Mouse (Mus musculus) embryo, embryonic 10 days (tissue): ENCODE data around the gene Glyr1.
A peak's percentile ranks its signal among the peaks of the same experiment; 100 is the strongest.

Source experiments
- DNase-seq: peaks from one replicate; pipeline ENCODE4 v3.0.0-alpha.2; 2015; ENCODE audit warnings: low spot score

The Glyr1 gene

DNA sequence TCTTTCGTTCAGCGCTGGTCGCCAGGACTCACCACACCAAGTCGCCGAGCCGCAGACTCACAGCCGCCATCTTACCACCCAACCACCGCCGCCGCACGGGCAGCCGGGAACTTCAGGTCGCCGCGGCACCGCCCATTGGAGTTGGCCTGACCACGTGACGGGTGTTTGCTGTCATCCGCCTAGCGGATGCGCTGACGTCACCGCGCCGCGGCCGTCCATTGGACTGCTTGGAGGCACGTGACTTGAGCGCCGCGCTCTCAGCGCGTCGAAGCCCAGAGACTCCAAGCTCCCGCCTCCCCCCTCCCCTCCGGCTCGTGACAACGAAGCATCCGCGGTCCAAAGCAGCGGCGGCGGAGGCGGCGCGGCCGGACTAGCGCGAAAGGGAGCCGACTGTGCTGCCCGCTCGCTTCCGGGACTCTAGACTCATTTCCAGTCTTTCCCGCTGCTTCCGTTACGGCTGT, at the start of gene Glyr1, which contains the start of gene Ubn1:
Gene Glyr1, minus strand, starts transcription at position 90 of the 461 bp plus-strand sequence.
Gene Ubn1, plus strand, starts transcription at position 284 of the 461 bp plus-strand sequence.
- DNase-seq, result peak; percentile 100

DNA sequence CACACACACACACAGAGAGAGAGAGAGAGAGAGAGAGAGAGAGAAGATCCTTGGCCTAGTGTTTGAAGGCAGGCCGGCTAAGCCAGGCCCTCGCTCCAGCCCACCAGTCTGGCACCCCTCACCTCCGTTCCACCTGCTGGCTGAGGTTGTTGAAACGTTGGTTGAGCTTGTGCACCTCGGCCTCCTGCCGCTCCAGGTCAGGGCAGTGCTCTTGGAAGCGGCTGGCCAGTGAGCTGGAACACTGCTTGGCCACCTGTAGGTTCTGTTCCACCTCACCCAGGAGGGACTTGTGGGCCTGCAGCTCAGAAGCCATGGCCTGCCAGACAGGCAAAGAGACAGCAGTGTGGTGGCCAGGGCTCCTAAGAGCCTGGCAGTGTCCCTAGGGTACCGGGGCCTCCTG, 46.8 kb upstream of the Glyr1 start:
- no peak for DNase-seq

DNA sequence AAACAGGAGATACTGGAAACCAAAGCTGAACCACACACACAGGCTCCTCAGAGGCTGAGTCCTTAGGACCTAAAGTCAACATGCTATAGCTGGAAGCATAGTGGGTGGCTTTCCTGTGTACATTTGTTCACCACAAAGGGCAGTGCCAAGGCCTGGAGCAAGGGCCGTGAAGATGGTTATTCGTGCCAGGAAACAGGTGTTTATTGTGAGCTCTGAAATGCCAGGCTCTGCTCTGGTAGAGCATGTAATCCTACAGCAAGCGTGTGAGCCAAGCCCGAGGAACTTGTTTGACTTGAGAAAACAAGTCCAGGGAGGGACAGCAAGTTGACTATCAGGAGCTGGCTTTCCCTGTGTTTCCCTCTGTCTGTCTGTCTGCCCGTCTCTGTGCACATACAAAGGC, 43.6 kb upstream of the Glyr1 start:
- DNase-seq, result no peak

DNA sequence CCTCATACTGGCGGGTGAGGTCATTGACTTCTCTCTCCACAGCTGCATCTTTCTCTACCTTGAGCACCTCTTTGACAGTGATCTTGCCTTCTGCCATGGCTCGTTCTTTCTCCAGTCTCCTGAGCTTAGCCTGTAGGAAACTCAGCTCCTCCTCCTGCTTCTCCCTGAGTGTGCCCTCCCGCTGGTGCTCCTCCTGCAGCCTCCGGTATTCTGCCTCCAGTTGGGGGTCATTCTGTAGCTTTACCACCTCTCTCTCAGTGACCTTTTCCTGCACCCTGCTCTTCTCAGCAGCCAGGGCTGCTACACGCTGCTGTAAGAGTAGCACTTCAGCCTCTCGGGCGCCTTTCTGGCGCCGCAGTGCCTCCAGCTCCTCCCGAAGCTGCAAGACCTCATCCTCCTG, 39.4 kb upstream of the Glyr1 start:
- DNase-seq, result no peak

DNA sequence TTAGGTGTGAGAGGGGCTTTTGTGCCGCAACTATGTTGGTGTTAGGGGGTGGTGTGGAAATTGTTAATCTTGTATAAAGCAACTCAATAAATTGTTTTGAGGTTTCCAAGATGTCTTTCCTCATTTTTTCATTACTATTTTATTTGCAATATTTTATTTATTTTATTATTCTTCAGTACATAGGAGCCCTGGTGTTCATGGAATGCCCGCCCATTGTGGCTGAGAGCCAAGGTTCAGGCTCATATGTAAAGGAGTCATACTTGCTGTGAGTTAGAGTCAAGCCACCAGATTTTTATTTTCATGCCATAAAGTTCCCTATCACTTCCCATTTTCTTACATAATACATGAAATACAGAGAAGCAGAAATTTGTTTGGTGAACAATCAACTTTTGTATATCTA, 36.5 kb upstream of the Glyr1 start:
- DNase-seq, result no peak

DNA sequence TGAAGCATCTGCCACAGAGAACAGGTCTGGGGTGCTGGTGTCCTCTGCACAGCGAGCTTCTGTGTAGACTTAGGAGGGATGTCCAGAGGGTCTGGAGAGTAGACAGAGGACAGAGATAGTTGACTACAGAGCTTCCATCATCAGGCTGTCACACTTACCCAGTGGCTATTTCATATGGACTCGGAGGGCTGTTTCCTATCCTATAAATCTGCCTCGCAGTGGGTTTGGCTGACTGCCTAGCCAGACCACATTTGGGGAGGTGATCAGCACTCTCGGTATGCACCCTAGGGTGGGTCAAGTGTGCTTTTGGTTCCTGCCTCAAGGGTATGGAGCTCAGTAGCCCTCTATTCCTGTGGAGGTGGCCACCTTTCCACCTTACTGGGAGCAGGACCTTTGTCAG, 35.5 kb upstream of the Glyr1 start:
- DNase-seq, result no peak

DNA sequence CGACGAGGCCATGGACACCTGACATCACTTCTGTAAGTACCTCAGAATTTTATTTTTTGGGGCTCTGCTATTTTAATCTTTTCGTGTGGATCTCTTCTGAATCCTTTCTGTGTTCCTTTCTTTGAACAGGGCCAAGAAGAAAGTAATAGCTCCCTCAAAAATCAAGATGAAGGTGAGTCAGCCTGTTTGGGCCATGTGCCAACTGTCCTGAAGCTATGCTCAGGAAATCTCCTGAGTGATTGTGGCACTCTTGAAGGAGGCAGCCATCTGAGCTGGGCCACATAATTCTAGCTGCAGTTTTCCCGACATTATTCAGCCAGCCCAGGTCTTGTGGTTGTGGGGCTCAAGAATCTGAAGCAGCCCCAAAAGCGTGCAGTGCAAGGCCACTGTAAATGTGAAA, 24.7 kb upstream of the Glyr1 start:
- DNase-seq, result no peak

DNA sequence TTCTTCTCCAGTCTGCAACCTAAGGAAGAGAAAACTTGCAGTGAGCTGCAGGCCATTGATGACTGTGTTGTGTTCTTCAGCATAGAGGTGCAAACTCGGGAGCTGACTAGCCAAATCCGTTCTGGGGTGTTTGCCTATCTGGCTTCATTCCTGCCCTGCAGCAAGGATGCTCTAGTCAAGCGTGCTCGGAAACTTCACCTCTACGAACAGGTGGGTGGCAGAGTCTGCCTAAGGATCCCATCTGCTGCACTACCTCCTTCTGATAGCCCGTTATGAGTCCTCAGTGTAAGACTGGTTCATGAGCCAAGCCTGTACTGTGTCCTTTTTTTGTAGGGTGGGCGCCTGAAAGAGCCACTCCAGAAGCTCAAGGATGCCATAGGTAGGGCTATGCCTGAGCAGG, 22.3 kb upstream of the Glyr1 start:
- DNase-seq, result no peak

DNA sequence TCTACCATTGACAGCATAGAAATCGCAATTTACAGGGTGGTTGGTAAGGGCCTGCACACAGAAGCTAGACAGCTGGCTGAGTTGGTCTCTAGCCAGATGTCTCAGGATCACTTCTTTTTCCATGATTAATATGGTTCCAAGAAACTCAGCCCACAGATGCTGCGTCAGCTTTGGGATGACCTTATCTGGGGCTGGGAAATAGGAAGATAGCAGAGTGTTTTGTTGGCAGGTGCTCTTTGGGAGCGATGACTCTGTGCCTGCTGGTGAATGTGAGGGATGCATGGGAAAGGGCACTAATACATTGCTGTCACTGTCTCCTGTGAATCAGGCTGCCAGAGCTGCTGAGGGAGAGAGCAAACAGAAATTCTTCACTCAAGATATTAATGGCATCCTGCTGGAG, 20.7 kb upstream of the Glyr1 start:
- no peak for DNase-seq

DNA sequence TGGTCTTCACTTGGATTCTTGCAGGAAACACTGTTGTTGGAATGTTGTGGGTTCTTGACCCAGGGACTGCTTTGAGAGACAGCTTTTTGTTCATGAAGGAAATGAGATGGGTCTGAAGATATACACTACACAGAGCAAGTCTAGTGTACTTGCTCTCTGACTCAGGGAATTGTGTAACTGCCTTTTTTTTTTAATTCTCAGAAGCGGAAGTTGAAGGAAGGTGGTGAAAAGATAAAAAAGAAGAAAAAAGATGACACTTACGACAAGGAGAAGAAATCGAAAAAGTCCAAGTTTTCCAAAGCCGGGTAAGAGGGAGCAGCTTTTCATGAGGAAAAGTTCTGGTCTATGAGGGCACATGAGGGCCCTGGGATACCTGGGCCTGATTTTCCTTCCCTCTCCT, 13.8 kb upstream of the Glyr1 start:
- no peak for DNase-seq

DNA sequence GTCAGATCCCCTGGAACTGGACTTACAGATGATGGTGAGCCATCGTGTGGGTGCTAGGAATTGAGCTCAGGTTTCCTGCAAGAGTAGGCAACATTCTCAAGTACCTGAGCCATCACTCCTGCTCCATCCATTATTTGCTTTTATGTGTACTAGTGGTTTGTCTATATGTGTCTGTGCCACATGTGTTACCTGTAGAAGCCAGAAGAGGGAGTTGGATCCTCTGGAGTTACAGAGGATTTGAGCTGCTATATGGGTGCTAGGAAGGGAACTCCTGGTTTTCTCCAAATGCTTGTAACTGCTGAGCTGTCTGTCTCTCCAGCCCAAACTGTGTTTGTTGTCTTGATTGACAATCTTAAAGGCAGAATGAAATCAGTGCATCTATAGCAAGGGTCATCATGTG, 8.5 kb upstream of the Glyr1 start:
- peak; percentile 28 for DNase-seq

DNA sequence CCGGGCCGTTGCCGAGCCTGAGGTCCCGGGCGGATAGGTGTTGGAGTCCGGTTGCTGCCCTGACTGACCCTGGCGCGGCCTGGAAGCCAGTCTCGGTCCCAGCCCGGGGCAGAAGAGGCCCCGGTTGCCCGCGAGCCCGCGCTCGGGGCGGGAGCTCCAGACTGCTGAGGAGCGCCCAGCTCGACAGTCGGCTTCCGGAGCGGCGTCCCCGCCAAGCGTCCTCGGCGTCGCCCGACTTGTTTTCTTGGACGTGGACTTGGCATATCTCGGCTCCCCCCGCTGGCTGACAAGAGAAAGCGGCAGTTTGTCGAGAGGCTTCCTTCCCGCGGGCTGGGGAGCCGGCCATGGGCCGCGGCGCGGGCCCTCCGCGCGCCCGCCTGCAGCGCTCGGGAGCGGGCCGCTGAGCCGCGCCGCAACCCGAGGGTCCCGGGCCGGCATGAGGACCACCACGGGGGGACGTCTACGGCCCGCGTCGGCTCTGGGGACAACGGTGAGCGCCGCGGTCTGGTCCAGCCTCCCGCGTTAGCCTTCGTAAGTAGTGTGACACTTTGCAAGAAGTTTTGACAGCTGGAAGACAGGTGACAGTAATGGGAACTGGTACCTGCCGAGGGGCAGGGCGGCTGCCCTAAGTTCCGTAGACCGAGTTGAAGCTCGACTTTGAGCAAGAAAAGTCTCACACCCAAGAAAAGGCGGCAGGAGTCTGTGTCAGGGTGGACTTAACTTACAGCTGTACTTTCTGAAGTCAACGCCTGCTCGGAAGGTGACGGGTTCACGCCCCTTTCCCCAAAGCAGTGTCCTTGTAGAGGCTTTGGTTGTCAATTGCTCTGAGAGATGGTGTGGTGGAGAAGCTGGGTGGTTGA, 818 bp upstream of the Glyr1 start:
- DNase-seq, result peak; percentile 76

DNA sequence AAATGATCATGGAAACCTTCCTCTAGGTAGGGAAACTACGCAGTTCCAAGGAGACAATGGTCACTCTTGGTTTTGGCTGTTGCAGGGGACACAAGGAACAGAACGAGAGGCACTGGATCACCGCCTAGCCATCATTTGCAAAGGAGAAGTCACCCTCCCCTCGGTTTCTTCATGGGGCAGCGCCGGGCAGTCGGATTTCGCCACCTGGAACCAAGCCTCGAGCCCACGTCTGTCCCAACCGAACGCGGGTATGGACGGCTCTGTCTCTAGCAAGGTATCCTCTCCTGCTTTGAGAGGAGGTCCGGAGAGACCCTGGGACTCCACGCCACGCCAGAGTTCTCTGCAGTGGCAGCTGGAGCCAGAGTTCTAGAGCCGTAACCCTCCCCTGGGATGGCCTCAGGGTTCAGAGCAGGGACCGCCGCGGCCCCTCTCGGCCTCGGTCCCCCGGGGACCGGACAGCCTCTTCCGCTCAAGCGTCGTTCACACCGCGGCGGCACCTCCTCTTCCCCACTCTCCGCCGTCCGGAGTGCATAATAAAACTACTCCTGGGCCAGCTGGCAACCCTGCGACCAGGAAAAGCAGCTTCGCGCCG, 385 bp downstream of the Glyr1 start:
- no peak for DNase-seq

DNA sequence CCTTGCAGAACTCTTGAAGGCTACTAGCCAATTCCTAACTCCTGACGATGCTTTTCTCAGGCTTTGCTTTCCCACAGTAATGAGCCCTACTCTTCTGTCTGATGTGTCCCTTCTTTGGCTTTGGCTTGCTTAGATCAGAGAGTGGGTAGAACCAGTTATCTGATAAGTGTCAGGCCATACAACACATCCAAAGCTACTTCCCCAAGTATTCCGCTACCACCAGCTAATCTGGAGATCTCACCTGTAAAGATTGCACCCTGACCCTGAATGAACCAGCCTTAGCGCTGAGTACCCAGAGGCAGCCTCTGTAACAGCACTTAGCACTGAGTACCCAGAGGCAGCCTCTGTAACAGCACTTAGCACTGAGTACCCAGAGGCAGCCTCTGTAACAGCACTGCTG, 4.3 kb downstream of the Glyr1 start:
- no peak for DNase-seq

DNA sequence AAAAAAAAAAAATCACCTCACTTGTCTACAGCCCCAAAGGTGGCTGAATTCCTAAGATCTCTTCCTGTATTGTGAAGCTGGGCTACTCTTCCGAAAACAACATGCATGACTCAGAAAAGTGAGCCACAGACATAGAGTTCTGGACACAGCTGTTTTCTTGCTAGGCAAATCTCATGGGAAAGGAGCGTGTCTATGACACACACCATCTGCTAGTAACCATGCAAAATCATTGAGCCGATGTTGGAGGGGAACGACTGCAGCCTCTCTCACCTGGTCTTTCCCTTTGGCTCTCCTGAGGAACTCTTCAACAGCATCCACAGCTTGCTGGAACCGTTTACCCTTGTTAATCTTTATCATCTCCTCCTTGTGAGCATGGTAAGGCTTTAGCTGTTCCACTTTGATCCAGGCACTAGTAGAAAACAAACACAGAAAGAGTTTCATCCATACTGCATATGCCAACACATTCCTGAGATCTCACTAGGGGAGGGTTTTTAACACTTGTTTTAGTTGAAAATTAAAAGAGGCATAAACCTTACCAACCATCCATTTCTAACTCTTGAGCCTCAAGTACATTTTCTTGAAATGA, 12.9 kb downstream of the Glyr1 start:
- no peak for DNase-seq

DNA sequence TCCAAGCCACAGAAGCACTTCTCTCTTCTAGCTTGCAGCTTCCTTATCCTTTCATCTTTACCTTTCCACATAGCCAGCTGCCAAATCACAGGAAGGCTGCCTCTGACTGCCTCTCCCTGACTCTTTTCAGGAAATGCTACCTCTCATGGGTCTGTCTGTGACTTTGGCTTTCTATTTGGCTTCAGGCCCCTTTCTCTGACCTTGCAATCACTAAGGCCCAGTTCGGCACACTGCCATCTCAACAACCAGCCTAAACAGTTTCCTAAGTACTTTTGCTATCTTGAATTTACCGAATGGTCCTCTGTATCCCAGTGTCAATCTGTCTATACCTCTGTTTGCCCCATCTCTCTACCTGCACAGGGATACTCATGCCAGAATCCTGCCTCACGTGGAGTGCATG, 14.1 kb downstream of the Glyr1 start:
- DNase-seq, result no peak

DNA sequence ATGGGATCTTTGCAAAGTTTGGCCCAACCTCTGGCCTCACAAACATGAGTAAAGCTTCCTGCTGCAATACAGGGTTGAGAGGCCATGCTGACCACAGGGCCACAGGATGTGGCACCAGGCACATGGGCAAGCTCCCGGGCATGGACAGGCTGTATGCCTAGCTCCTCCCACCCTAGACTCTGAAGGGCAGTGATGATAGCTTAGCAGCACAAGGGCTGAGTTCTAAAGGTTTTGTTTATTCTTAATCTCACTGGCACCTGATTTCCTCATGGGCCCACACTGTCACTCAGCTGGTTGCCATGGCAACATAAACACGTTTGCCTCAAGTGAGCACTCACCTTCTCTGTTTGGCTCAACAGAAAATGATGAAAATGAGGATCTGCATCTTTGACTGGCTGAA, 19.8 kb downstream of the Glyr1 start:
- DNase-seq, result peak; percentile 22

DNA sequence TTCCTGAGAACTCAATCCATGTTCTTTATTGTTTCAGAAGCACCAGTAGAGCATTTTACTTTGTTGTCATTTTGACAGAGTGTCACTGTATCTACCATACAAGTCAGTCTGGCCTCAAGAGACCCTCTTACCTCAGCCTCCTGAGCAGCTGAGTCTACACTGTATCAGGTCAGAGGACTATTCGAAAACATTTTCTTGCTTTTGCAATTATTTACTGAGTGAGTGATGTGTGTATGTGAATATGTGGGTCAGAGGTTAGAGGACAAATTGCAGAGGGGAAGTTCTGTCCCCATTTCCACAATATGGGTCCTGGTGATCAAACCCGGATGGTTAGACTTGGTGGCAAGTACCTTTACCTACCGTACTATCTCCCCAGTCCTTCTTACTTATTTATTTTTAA, 25.6 kb downstream of the Glyr1 start:
- DNase-seq, result no peak

DNA sequence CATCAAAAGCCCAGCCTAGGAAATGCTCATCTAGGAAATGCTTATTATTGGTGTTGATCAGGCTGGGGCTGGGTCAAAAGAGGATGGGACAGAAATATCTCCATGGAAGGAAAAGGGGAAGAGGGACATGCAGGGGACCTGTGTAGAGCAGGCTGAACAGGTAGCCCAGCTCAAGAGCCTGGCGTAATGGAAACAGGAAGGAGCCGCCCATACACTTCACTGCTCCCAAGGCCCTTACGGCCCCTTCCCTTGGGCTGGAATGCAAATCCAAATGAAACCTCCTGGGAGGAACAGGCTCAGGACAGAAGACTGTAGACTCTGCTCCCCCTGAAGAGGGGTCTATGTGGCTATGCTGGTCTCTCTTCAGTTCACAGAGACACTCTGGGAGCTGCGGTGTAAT, 35.1 kb downstream of the Glyr1 start:
- no peak for DNase-seq

DNA sequence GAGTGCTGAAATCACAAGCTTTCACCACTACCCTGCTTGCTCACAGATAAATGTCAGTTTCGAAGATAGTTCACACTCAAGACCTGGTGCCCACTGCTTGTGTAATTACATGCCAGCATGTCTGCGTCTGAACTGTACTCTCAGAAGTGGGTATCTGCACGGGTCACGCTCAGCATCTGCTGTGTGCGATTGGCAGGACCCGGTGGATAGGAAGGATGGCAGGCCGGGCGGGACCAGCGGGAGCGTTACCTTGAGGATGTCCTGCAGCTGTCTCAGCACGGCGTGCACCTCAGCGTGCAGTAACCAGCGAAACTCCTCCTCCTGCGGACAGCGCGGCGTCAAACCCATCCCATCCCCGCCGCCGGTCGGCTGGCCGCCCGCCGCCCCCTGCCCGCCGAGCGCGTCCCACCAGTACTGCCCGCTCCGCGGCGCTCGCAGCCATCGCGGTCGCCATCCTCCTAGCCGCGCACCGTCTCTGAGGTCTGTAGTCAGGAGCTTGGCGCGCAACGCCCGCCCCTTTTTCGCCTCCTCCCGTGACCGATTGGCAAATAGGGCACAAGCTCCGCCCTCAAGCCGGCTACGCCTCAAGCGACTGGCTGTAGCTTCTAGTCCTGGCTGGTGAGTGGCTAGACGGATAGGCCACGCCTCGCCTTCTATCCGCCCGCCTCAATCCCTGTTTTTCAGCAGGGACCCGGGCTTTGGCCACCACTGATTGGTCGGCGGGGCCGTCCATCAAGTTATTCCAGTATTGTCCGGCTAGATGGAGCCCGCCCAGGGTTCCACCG, 36.4 kb downstream of the Glyr1 start, which contains the start of gene Rogdi:
Gene Rogdi, minus strand, starts transcription at position 500 of the 785 bp plus-strand sequence.
- DNase-seq, result peak; percentile 99

DNA sequence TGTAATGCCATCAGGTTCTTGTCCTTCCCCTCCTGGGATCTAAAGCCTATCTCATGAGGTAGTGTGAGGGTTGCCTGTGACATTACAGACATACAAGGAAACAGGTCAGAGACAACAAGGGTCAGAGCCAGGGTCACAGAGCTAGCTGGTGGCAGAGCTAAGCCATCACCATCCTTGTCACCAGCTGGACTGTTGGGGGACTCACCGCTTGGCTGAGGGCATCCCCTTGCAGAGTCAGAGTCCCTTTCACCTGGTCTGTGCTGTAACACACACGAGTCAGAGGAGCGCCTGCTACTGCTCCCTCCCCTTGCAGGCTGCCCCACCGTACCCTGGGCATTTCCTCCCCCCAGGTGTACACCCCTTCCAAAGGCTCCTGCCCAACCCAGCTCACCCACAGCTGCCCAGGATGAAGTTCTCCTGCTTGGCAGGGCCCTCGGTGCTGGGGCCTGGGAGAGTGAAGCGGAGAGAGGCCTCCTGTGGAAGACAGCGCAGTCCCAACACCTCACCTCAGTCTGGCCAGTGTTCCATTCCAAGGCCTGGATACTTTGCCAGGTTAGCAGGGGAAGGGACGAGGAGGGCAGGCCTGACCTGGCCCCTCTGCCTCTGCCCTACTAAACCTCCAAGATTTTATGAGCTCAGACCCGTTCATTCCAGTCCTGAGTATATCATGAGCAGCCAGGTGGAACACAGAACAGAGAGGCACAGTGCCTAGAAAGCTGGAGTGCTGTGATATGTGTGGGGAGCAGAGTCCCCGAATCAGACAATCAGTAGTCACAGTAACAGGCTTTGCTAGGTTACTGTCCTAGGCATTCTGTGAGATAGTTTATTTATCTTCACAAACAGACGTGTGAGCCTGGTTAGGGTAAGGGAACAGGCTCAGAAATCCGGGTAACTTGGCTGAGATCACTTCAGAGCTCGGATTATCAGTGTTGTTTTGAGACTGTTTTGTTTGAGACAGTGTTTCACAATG, 37.3 kb downstream of the Glyr1 start:
- no peak for DNase-seq
